Mouse (Mus musculus): Measurements from ENCODE around the gene Safb2.

GRCm38 (mm10) chr17:56611861-56612564 lies 27.6 kb upstream of the Safb2 start:
- TF ChIP-seq POLR2A (IDR thresholded peaks at IDR 0.05; ENCODE audit: low read depth, low read length) (no peak), CTCF (conservative IDR thresholded peaks at IDR 0.05; ENCODE audit: insufficient read depth, insufficient read length, low read depth, low read length) (no peak)

Data from kidney, adult 2 months (tissue).